Mouse (Mus musculus): Measurements from ENCODE around the gene Hoxd9. TPM values are rescaled to one million over a fixed set of nuclear protein-coding genes. Genes with fewer than 3 reads are reported as not detected.

Hoxd9 gene
- not detected in 2 replicates for polyA plus RNA-seq (2012; rRNA removed)

- TF ChIP-seq POLR2A (IDR thresholded peaks at IDR 0.05; ENCODE audit: extremely low read depth, insufficient read depth, low read length): no peak
- no peak for TF ChIP-seq CTCF (IDR thresholded peaks at IDR 0.05; ENCODE audit: extremely low read depth, insufficient read depth, low read length)
These were observed at the start of gene Hoxd9 for GRCm38 (mm10) chr2:74697567-74698121. Hoxd9 (plus strand) TSS chr2:74697727.

GRCm38 (mm10) chr2:74652996-74653340, 44.6 kb upstream of the Hoxd9 start:
- no peak for TF ChIP-seq POLR2A (IDR thresholded peaks at IDR 0.05; ENCODE audit: extremely low read depth, insufficient read depth, low read length)
- TF ChIP-seq CTCF (IDR thresholded peaks at IDR 0.05; ENCODE audit: extremely low read depth, insufficient read depth, low read length): no peak
- Histone ChIP-seq H3K27ac (ENCODE audit: insufficient read depth, low read length) (no peak overlapping the region), H3K4me1 (ENCODE audit: control insufficient read depth, insufficient read depth, low read length) (no peaks in the 10 kb centered on the region), H3K4me3 (ENCODE audit: insufficient read depth, low read length) (no peak overlapping the region)

More at GRCm38 (mm10) chr2:74697567-74698121, at the start of gene Hoxd9:
- no peak within 1 kb of the TSS for H3K4me3 ChIP-seq (ENCODE audit: insufficient read depth, low read length)
- H3K4me1 ChIP-seq (ENCODE audit: control insufficient read depth, insufficient read depth, low read length): no peaks in the 10 kb centered on the region
- no peak within 1 kb of the TSS for H3K27ac ChIP-seq (ENCODE audit: insufficient read depth, low read length)

DNA sequence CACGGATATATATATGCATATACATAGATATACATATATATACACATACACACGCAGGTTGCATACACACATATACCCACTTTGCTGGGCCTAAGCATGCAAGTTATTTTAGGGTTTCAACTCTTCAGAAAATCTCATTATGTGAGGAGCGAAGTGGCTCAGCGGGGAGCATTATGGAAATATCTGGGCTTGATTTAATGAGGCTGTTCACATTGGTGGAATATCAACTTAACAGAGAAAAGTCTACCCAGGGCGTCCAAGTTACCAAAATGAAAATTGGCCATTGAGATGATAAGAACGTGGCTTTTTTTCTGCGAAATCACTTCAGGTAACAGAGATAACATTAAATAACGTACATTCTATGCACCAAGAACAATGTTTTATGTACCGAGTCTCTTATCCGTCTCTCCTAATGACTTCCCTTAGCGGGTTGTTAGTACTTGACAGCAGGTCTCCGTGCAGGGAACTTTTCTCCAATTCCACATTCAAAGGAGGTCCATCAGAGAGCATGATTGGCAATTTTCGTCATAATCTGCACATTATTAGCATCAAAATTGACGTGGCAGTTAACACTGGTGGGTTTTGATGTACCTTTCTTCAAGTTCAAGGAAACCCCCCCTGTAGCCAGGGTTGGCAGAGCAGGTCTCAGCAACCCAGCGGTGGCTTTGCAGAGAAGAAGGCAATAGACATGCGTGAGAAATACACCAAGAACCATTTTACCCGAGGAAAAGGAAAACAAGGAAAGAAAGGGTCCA, 43.6 kb upstream of the Hoxd9 start:
- no peak overlapping the region for H3K4me3 ChIP-seq (ENCODE audit: insufficient read depth, low read length)
- TF ChIP-seq CTCF (IDR thresholded peaks at IDR 0.05; ENCODE audit: extremely low read depth, insufficient read depth, low read length) (no peak), POLR2A (IDR thresholded peaks at IDR 0.05; ENCODE audit: extremely low read depth, insufficient read depth, low read length) (no peak)
- H3K27ac ChIP-seq (ENCODE audit: insufficient read depth, low read length): no peak overlapping the region
- no peaks in the 10 kb centered on the region for H3K4me1 ChIP-seq (ENCODE audit: control insufficient read depth, insufficient read depth, low read length)

DNA sequence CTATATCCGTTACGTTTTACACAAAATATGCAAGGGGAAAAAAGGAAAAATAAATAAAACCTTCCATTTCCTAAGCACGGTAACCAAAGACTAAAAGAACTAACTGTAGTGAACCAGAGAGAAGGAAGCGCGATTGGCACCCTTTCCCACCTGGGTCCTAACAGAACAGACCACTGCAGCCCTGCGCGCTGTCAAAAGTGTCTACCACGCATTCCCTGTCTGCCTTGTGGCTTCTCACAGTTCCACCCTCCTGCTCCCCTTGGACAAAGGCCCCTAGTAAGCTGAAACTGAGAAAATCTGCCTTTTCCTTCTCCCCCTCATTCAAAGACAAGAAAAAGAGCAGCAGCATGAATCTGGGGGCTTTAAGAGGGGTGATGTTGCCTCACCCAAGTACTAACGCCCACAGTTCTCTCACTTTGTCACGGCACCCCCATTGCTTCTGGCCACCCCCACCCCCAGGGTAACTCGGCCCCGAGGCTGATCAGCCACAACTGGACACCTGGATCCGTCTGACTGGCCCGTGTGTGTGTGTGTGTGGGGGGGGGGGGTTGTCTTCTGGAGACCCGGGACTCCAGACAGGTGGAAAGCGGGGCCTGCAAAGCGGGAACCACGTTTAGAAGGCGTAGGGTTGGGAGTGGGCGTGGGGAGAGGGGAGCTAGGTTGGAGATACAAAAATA, 42.6 kb upstream of the Hoxd9 start:
- Histone ChIP-seq H3K4me1 (ENCODE audit: control insufficient read depth, insufficient read depth, low read length) (no peaks in the 10 kb centered on the region), H3K4me3 (ENCODE audit: insufficient read depth, low read length) (no peak overlapping the region), H3K27ac (ENCODE audit: insufficient read depth, low read length) (no peak overlapping the region)
- TF ChIP-seq CTCF (IDR thresholded peaks at IDR 0.05; ENCODE audit: extremely low read depth, insufficient read depth, low read length) (no peak), POLR2A (IDR thresholded peaks at IDR 0.05; ENCODE audit: extremely low read depth, insufficient read depth, low read length) (no peak)

GRCm38 (mm10) chr2:74655420-74655781, 42.1 kb upstream of the Hoxd9 start:
- Histone ChIP-seq H3K4me3 (ENCODE audit: insufficient read depth, low read length) (no peak overlapping the region), H3K4me1 (ENCODE audit: control insufficient read depth, insufficient read depth, low read length) (no peaks in the 10 kb centered on the region), H3K27ac (ENCODE audit: insufficient read depth, low read length) (no peak overlapping the region)
- TF ChIP-seq CTCF (IDR thresholded peaks at IDR 0.05; ENCODE audit: extremely low read depth, insufficient read depth, low read length): no peak
- TF ChIP-seq POLR2A (IDR thresholded peaks at IDR 0.05; ENCODE audit: extremely low read depth, insufficient read depth, low read length): no peak

- Histone ChIP-seq H3K4me1 (ENCODE audit: control insufficient read depth, insufficient read depth, low read length) (no peaks in the 10 kb centered on the region), H3K4me3 (ENCODE audit: insufficient read depth, low read length) (no peak overlapping the region), H3K27ac (ENCODE audit: insufficient read depth, low read length) (no peak overlapping the region)
- TF ChIP-seq POLR2A (IDR thresholded peaks at IDR 0.05; ENCODE audit: extremely low read depth, insufficient read depth, low read length): no peak
- TF ChIP-seq CTCF (IDR thresholded peaks at IDR 0.05; ENCODE audit: extremely low read depth, insufficient read depth, low read length): no peak
These were observed 41.5 kb upstream of the Hoxd9 start for GRCm38 (mm10) chr2:74655821-74656631.

DNA sequence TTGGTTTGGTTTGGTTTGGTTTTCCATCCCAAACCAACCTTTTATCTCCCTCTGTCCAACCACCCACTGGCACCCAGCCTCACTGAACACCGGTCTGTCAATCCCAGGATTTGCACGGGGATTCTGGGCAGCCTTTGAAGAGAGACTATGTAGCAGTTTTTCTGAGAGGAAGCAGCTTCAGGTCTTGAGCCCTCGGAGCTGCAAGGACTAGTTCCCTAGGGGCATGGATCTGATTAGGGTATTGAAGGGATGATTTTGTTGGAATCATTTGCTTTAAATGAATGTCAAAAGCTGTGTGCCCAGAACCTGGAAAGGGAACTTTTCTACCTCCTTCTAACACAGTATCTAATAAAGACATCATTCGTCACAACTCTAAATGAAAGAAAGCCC, 40.9 kb upstream of the Hoxd9 start:
- Histone ChIP-seq H3K27ac (ENCODE audit: insufficient read depth, low read length) (no peak overlapping the region), H3K4me3 (ENCODE audit: insufficient read depth, low read length) (no peak overlapping the region), H3K4me1 (ENCODE audit: control insufficient read depth, insufficient read depth, low read length) (no peaks in the 10 kb centered on the region)
- no peak for TF ChIP-seq CTCF (IDR thresholded peaks at IDR 0.05; ENCODE audit: extremely low read depth, insufficient read depth, low read length)

DNA sequence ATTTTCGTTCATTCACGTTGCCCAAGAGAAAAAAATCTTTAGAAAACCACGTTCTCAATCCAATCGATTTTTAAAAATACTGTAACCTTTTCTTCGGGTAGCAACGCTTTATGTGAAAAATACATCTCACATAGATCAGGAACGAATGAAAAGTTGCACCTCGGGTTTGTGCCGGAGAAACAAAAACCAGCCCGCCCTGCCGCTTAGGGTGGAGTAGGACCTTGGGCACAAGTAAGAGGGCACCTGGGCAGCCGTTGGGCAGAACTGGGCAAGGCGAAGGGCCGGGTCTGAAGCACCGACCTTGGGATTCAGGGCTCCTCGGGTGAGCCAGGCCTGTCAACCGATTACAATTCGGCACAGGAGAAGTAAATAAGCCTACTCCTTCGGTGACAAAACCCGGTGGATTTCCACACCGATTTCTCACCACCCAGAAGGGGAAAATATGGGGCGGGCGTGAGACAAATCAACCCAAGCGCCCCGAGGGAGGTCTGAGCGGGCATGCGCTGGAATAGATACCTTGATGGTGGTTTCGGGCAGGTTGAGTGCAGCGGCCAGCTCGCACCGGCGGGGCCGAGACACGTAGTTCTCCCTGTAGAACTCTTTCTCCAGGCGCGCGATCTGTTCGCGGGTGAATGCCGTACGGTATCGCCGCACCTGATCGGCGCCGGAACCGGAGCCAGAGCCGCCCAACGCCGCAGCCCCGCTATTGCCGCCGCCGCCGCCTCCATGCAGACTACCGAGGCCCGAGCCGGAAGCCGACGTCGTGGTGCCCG, 40.1 kb upstream of the Hoxd9 start:
- no peak for TF ChIP-seq CTCF (IDR thresholded peaks at IDR 0.05; ENCODE audit: extremely low read depth, insufficient read depth, low read length)
- no peaks in the 10 kb centered on the region for H3K4me1 ChIP-seq (ENCODE audit: control insufficient read depth, insufficient read depth, low read length)
- H3K27ac ChIP-seq (ENCODE audit: insufficient read depth, low read length): no peak overlapping the region
- H3K4me3 ChIP-seq (ENCODE audit: insufficient read depth, low read length): no peak overlapping the region

Data from cortical plate, adult 2 months (tissue).